Mouse (Mus musculus) heart, postnatal 25 days (tissue): ENCODE data around the gene Sapcd2. TPM values are rescaled to one million over a fixed set of nuclear protein-coding genes. Genes with fewer than 3 reads are reported as not detected.

ENCODE experiments used
- DNase-seq: peaks from one replicate; pipeline ENCODE4 v3.0.0; 2022; ENCODE audit warnings: low spot score
- intact Hi-C: fragments of 180-260 bp; cut with DNase I; formaldehyde crosslinking; loops from one replicate; pipeline ENCODE4 v1.15.1; 2025
- total RNA-seq, 2 experiments: library from RNA; stranded (reverse); gene quantifications; 2 replicates each; pipeline ENCODE4 v1.2.3; 2021

Sapcd2 gene
- total RNA-seq = under 1 TPM; 0.16 to 0.50 TPM

GRCm38 (mm10) chr2:25371764-25372643 is at the start of gene Sapcd2:
Gene Sapcd2, plus strand, starts transcription at chr2:25372321.
- intact Hi-C loops = no loop called here

GRCm38 (mm10) chr2:25326036-25326435 is 46.1 kb upstream of the Sapcd2 start:
- no peak for DNase-seq
- intact Hi-C loops = loop anchor here (5.0 kb wide), 1 partner anchor 134 kb away; no protein-coding TSS in a partner anchor

More at GRCm38 (mm10) chr2:25371764-25372643, at the start of gene Sapcd2:
- DNase-seq = peak; percentile 77

GRCm38 (mm10) chr2:25328440-25328839 is 43.7 kb upstream of the Sapcd2 start:
- no peak for DNase-seq
- intact Hi-C loops = loop anchor here (5.0 kb wide), 1 partner anchor 136 kb away; no protein-coding TSS in a partner anchor

- intact Hi-C loops = loop anchor here (5.0 kb wide), 2 partner anchors 59 to 74 kb away; partner anchors contain the start of genes Anapc2, Ssna1 and Tmem203
- DNase-seq = no peak
These were observed 40.7 kb upstream of the Sapcd2 start for GRCm38 (mm10) chr2:25331470-25331869.

- intact Hi-C loops = loop anchor here (5.0 kb wide), 2 partner anchors 60 to 75 kb away; partner anchors contain the start of genes Anapc2, Ssna1 and Tmem203
- peak; percentile 98 for DNase-seq
These were observed 39.6 kb upstream of the Sapcd2 start, which contains the start of gene Man1b1 for GRCm38 (mm10) chr2:25332286-25333160. Gene Man1b1, plus strand, starts transcription at chr2:25332338.

GRCm38 (mm10) chr2:25333569-25333968 is 38.6 kb upstream of the Sapcd2 start:
- no peak for DNase-seq
- intact Hi-C loops = loop anchor here (5.0 kb wide), 2 partner anchors 61 to 76 kb away; partner anchors contain the start of genes Anapc2, Ssna1 and Tmem203

- no peak for DNase-seq
- intact Hi-C loops = no loop called here
These were observed 33.8 kb upstream of the Sapcd2 start for GRCm38 (mm10) chr2:25338303-25338702.

GRCm38 (mm10) chr2:25348162-25348561 is 24.0 kb upstream of the Sapcd2 start:
- intact Hi-C loops = no loop called here
- DNase-seq = no peak

- DNase-seq = no peak
- intact Hi-C loops = no loop called here
These were observed 22.6 kb upstream of the Sapcd2 start for GRCm38 (mm10) chr2:25349499-25349898.

GRCm38 (mm10) chr2:25350701-25351100 is 21.4 kb upstream of the Sapcd2 start:
- intact Hi-C loops = no loop called here
- DNase-seq = no peak

GRCm38 (mm10) chr2:25354211-25354610 is 17.9 kb upstream of the Sapcd2 start:
- intact Hi-C loops = no loop called here
- DNase-seq = no peak

GRCm38 (mm10) chr2:25355419-25356066 is 16.6 kb upstream of the Sapcd2 start:
- intact Hi-C loops = no loop called here
- DNase-seq = no peak

- intact Hi-C loops = no loop called here
- DNase-seq = peak; percentile 52
These were observed 15.7 kb upstream of the Sapcd2 start, which contains the start of gene Dpp7 for GRCm38 (mm10) chr2:25356208-25357079. Gene Dpp7, minus strand, starts transcription at chr2:25356359.

GRCm38 (mm10) chr2:25359848-25360247 is 12.3 kb upstream of the Sapcd2 start:
- intact Hi-C loops = no loop called here
- DNase-seq = no peak

- intact Hi-C loops = no loop called here
- DNase-seq = no peak
These were observed 8.5 kb upstream of the Sapcd2 start for GRCm38 (mm10) chr2:25363478-25364178.

- intact Hi-C loops = no loop called here
- no peak for DNase-seq
These were observed 7.8 kb upstream of the Sapcd2 start for GRCm38 (mm10) chr2:25364313-25364712.

GRCm38 (mm10) chr2:25364761-25365090 is 7.4 kb upstream of the Sapcd2 start:
- intact Hi-C loops = no loop called here
- DNase-seq = no peak

- DNase-seq = peak; percentile 74
- intact Hi-C loops = no loop called here
These were observed 6.9 kb upstream of the Sapcd2 start, which contains the start of gene Uap1l1 for GRCm38 (mm10) chr2:25365091-25365761. Gene Uap1l1, minus strand, starts transcription at chr2:25365682.
